Mouse (Mus musculus) adrenal gland, postnatal 25 days (tissue): Measurements from ENCODE around the gene Galnt7. TPM values are rescaled to one million over a fixed set of nuclear protein-coding genes. Genes with fewer than 3 reads are reported as not detected.

Experiments
- DNase-seq: peaks from one replicate; pipeline ENCODE4 v3.0.0; 2021; ENCODE audit warnings: mixed read lengths
- total RNA-seq: library from RNA; stranded (reverse); gene quantifications from 2 replicates; pipeline ENCODE4 v1.2.3, GENCODE M21; 2021

The Galnt7 gene
- total RNA-seq, 1 experiment from 2014 or later: 17.2 TPM

- no peak for DNase-seq
These were observed 23.8 kb downstream of the Galnt7 start for GRCm38 (mm10) chr8:57628787-57629664.

GRCm38 (mm10) chr8:57627946-57628786, 24.7 kb downstream of the Galnt7 start:
- DNase-seq: no peak

- no peak for DNase-seq
These were observed 28.9 kb downstream of the Galnt7 start for GRCm38 (mm10) chr8:57623955-57624354.

- DNase-seq: no peak
These were observed 29.8 kb downstream of the Galnt7 start for GRCm38 (mm10) chr8:57623051-57623450.

GRCm38 (mm10) chr8:57616965-57617364, 35.9 kb downstream of the Galnt7 start:
- DNase-seq: no peak

- DNase-seq: peak; percentile 74
These were observed 37.7 kb downstream of the Galnt7 start for GRCm38 (mm10) chr8:57615016-57615657.

- DNase-seq: no peak
These were observed 41.3 kb downstream of the Galnt7 start for GRCm38 (mm10) chr8:57611419-57611977.

- peak; percentile 77 for DNase-seq
These were observed 42.0 kb downstream of the Galnt7 start for GRCm38 (mm10) chr8:57610706-57611418.

- no peak for DNase-seq
These were observed 50.3 kb downstream of the Galnt7 start for GRCm38 (mm10) chr8:57602511-57602910.

GRCm38 (mm10) chr8:57601987-57602418, 50.8 kb downstream of the Galnt7 start:
- DNase-seq: peak; percentile 82

- DNase-seq: no peak
These were observed 52.8 kb downstream of the Galnt7 start for GRCm38 (mm10) chr8:57599813-57600555.

- DNase-seq: no peak
These were observed 57.0 kb downstream of the Galnt7 start for GRCm38 (mm10) chr8:57595853-57596252.

GRCm38 (mm10) chr8:57594175-57594885, 58.5 kb downstream of the Galnt7 start:
- no peak for DNase-seq

- DNase-seq: no peak
These were observed 60.2 kb downstream of the Galnt7 start for GRCm38 (mm10) chr8:57592604-57593003.

- no peak for DNase-seq
These were observed 61.2 kb downstream of the Galnt7 start for GRCm38 (mm10) chr8:57591681-57592080.

- no peak for DNase-seq
These were observed 62.8 kb downstream of the Galnt7 start for GRCm38 (mm10) chr8:57590015-57590414.

- DNase-seq: peak; percentile 39
These were observed 63.7 kb downstream of the Galnt7 start for GRCm38 (mm10) chr8:57589176-57589575.

- no peak for DNase-seq
These were observed 64.2 kb downstream of the Galnt7 start for GRCm38 (mm10) chr8:57588604-57589003.

- no peak for DNase-seq
These were observed 66.2 kb downstream of the Galnt7 start for GRCm38 (mm10) chr8:57586667-57587066.

GRCm38 (mm10) chr8:57585831-57586230, 67.0 kb downstream of the Galnt7 start:
- no peak for DNase-seq
